Mouse (Mus musculus) C2C12 (cell line): ENCODE data around the gene 4930444G20Rik.

Experiments used
- CTCF ChIP-seq: IDR thresholded peaks from one replicate; pipeline ENCODE4 v1.5.1; 2011; ENCODE audit not compliant: control insufficient read depth, insufficient read depth, insufficient read length
- USF1 ChIP-seq: IDR thresholded peaks from one replicate; pipeline ENCODE4 v1.6.1; 2011; ENCODE audit warnings: low read depth, mild to moderate bottlenecking, control low read depth, moderate library complexity

DNA sequence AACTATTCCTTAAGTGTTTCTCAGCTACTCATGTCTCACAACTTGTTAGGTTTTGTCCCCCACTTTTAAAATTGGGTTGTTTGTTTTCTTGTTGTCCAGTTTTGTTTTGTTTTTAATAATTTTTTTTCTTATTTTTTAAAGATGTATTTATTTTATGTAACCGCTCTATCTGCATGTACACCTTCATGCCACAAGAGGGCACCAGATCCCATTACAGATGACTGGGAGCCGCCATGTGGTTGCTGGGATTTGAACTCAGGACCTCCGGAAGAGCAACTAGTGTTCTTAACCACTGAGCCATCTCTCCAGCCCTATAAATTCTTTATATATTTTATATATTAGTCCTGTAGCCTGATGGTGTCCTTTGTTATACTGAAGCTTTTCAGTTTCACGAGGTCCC, 49.3 kb downstream of the 4930444G20Rik start:
- no peak for TF ChIP-seq CTCF
- no peak for TF ChIP-seq USF1
